In genomic region chr11:107237532-107237931, GRCm38 (mm10) we compare ENCODE assay signal across 25 mouse cellular contexts.
"Had no signal": no experiment of that assay in that cellular context is flagged by ENCODE, and none has a peak within 500 bp of the region (broad histone marks: within the 10 kb centered on the region; RNA-seq: fewer than 3 reads in every experiment).

No protein-coding gene starts in this region.

- DNase-seq: gastrocnemius, adult 2 months; gastrocnemius, postnatal 10 days; gastrocnemius, postnatal 25 days; heart, adult 18-20 months; heart, postnatal 10 days; heart, postnatal 4 days; kidney, adult 18-20 months; kidney, adult 8-10 months; kidney, postnatal 10 days; kidney, postnatal 36 days; layer of hippocampus, adult 9-11 months; layer of hippocampus, postnatal 36 days; left cerebral cortex, postnatal 4 days; liver, embryonic 13.5 days had no signal

- ATAC-seq: hindbrain, embryonic 16.5 days; inflammation-experienced regulatory T-cells, adult 6 months; intestine, embryonic 15.5 days; intestine, postnatal 0 days had no signal

- H3K9ac ChIP-seq: heart, embryonic 12.5 days; hindbrain, embryonic 12.5 days; hindbrain, embryonic 14.5 days; intestine, embryonic 15.5 days; limb, embryonic 13.5 days; limb, embryonic 15.5 days; liver, embryonic 13.5 days had no signal

- H3K27ac ChIP-seq: heart, embryonic 10.5 days; hindbrain, embryonic 10.5 days; hindbrain, embryonic 12.5 days; hindbrain, embryonic 14.5 days; intestine, embryonic 15.5 days; limb, embryonic 13.5 days; limb, embryonic 15.5 days; liver, embryonic 13.5 days had no signal

- H3K36me3 ChIP-seq: heart, embryonic 12.5 days; hindbrain, embryonic 12.5 days; intestine, embryonic 15.5 days had no signal

- H3K4me2 ChIP-seq: heart, embryonic 12.5 days; hindbrain, embryonic 12.5 days; hindbrain, embryonic 14.5 days; intestine, embryonic 15.5 days; limb, embryonic 13.5 days; limb, embryonic 15.5 days; liver, embryonic 13.5 days had no signal

- H3K9me3 ChIP-seq: heart, embryonic 10.5 days; heart, embryonic 12.5 days; hindbrain, embryonic 10.5 days; hindbrain, embryonic 12.5 days; intestine, embryonic 15.5 days; limb, embryonic 13.5 days; limb, embryonic 15.5 days; liver, embryonic 13.5 days had no signal

- H3K4me3 ChIP-seq: gastrocnemius, adult 2 months; heart, embryonic 10.5 days; heart, embryonic 12.5 days; hindbrain, embryonic 10.5 days; hindbrain, embryonic 12.5 days; intestine, embryonic 15.5 days; limb, embryonic 13.5 days; limb, embryonic 15.5 days; liver, embryonic 13.5 days had no signal

- H3K4me1 ChIP-seq: hindbrain, embryonic 10.5 days; hindbrain, embryonic 12.5 days; intestine, embryonic 15.5 days; limb, embryonic 13.5 days; limb, embryonic 15.5 days; liver, embryonic 13.5 days had no signal

- H3K27me3 ChIP-seq: heart, embryonic 12.5 days; hindbrain, embryonic 12.5 days; intestine, embryonic 15.5 days; limb, embryonic 13.5 days; limb, embryonic 15.5 days; liver, embryonic 13.5 days had no signal
